Mouse (Mus musculus) ES-E14 (cell line): ENCODE measurements at regions not wholly inside any gene's neighbourhood (a gene's known extent, or its start where the extent isn't known, plus 50 kb on each side); places are given as distances from the start of the nearest gene placed in this dataset.

Experiments used
- CHD2 ChIP-seq: IDR thresholded peaks from 2 replicates; pipeline ENCODE4 v1.6.1; 2014; ENCODE audit warnings: mild to moderate bottlenecking, low read depth, low read length, inconsistent platforms
- HCFC1 ChIP-seq: IDR thresholded peaks from 2 replicates; pipeline ENCODE4 v1.6.1; 2012; ENCODE audit warnings: low read length, inconsistent platforms, borderline replicate concordance; ENCODE audit not compliant: insufficient read depth
- MAFK ChIP-seq: IDR thresholded peaks from 2 replicates; pipeline ENCODE4 v1.6.1; 2014; ENCODE audit warnings: mild to moderate bottlenecking, low read depth, low read length, inconsistent platforms; ENCODE audit not compliant: insufficient read depth
- ZC3H11A ChIP-seq: IDR thresholded peaks from 2 replicates; pipeline ENCODE4 v1.6.1; 2012; ENCODE audit warnings: low read depth, mild to moderate bottlenecking, inconsistent platforms, low read length, borderline replicate concordance
- ZNF384 ChIP-seq: IDR thresholded peaks from 2 replicates; pipeline ENCODE4 v1.6.1; 2012; ENCODE audit warnings: low read depth, low read length, inconsistent platforms

DNA sequence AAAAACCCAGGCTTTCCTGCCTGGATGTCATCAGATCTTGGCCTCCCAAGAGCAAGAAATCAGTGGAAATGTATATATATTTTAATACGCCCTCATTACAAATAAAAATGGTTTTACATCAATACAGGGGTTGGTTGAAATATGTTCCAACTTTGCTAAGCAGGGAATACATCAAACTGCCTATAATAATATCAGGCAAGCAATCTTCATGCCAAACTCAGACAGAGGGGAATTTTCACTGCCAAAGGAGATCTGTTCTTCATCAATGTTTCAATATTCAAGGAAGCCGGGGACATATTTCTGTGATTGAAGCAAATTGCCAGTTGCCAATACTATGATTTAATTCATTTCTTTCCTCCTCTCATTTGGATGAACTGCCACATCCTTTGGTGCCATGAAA is 340.9 kb downstream of the Tns1 start:
- TF ChIP-seq ZC3H11A (no peak), MAFK (no peak), HCFC1 (no peak), ZNF384 (no peak), CHD2 (no peak)
